Mouse (Mus musculus) ES-E14 (cell line): Measurements from ENCODE around the gene Hist1h3g.

Experiments used
- CHD2 ChIP-seq: IDR thresholded peaks from 2 replicates; pipeline ENCODE4 v1.6.1; 2014; ENCODE audit warnings: mild to moderate bottlenecking, low read depth, low read length, inconsistent platforms
- ZC3H11A ChIP-seq: IDR thresholded peaks from 2 replicates; pipeline ENCODE4 v1.6.1; 2012; ENCODE audit warnings: low read depth, mild to moderate bottlenecking, inconsistent platforms, low read length, borderline replicate concordance

GRCm38 (mm10) chr13:23577835-23578234, 42.6 kb downstream of the Hist1h3g start:
- TF ChIP-seq ZC3H11A: no peak
- TF ChIP-seq CHD2: no peak
